Mouse (Mus musculus): Measurements from ENCODE around the gene 4430402I18Rik. TPM values are rescaled to one million over a fixed set of nuclear protein-coding genes. Genes with fewer than 3 reads are reported as not detected.

4430402I18Rik gene
- total RNA-seq, 1 experiment: 0.31 TPM

DNA sequence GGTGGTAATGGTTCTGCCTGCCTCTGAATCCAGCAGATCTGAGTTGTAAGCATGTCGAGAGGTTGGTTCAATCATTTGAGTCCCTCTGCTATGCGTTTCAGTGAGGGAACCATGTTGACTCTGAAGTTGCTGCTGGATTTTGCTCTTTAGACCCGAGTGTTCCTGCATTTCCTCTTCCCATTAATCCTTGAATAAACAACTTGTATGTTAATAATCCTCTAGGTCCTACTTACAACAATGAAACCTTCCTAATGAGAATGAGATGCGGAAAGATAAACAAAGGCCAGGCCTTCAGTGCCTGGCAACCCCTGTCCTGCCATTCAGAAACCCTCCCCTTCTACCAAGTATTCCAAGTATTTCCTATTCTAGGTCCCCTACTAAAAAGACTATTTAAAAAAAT lies 51.1 kb downstream of the 4430402I18Rik start:
- in situ Hi-C loops (cut with MboI; ENCODE audit: low sequenced_read_pairs in 2 of 2, unreplicated experiment in 2 of 2): no loop called here
- Histone ChIP-seq H3K9ac (ENCODE audit: insufficient read depth, low read depth, low read length, poor library complexity, severe bottlenecking) (no peak overlapping the region), H3K27ac (ENCODE audit: insufficient read depth, low read depth, low read length, poor library complexity, severe bottlenecking) (no peak overlapping the region), H3K4me1 (ENCODE audit: control insufficient read depth in 2 of 2, insufficient read depth in 2 of 2, low read length in 2 of 2, poor library complexity in 1 of 2) (no peaks in the 10 kb centered on the region), H3K9me3 (ENCODE audit: control insufficient read depth, insufficient read depth, low read depth, low read length) (no peaks in the 10 kb centered on the region), H3K4me3 (ENCODE audit: insufficient read depth in 1 of 2, low read depth in 1 of 2, low read length in 2 of 2, poor library complexity in 1 of 2, severe bottlenecking in 1 of 2) (no peak overlapping the region), H3K36me3 (ENCODE audit: control insufficient read depth, insufficient read depth, low read length, poor library complexity, severe bottlenecking) (no peaks in the 10 kb centered on the region)
- no peak for TF ChIP-seq CHD2 (IDR thresholded peaks at IDR 0.05; ENCODE audit: low read depth, low read length)
- no peak for TF ChIP-seq ZNF384 (IDR thresholded peaks at IDR 0.05; ENCODE audit: low read depth, low read length)
- TF ChIP-seq HCFC1 (IDR thresholded peaks at IDR 0.05; ENCODE audit: borderline replicate concordance, insufficient read depth, low read length): no peak
- no peak for TF ChIP-seq MAFK (IDR thresholded peaks at IDR 0.05; ENCODE audit: insufficient read depth, low read depth, low read length)
- TF ChIP-seq ZC3H11A (IDR thresholded peaks at IDR 0.05; ENCODE audit: borderline replicate concordance, low read depth, low read length): no peak
- no peak for DNase-seq (ENCODE audit: low read depth, low spot score)

DNA sequence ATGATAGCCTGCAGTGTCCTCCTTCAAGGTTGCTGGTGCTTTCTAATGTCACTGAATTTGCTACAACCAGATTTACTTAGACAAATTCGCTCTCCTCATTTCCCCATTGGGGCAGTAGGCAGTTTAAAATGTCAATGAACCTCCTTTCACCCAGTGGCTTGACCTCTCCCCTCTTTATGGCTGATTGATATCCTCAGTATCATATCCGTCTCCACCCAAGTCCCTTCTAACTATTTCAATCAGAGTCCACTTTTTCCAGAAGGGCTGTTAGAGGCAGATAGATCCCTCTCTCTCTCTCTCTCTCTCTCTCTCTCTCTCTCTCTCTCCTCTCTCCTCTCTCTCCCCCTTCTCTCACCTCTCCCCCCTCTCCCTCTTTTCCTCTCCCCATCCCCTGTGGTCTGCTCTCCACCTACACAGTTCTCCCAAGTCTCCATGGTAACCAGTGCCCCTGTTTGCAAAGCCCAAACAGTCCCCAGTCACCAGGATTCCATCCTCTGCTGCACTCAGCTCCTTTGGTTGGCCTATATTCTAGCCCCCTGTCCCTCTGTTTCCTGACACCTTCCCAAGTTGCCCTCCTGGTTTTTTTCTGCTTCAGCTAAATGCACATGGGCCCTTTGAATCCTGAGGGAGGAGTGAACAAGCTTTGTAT lies 51.9 kb downstream of the 4430402I18Rik start:
- Histone ChIP-seq H3K9ac (ENCODE audit: insufficient read depth, low read depth, low read length, poor library complexity, severe bottlenecking) (no peak overlapping the region), H3K9me3 (ENCODE audit: control insufficient read depth, insufficient read depth, low read depth, low read length) (no peaks in the 10 kb centered on the region), H3K4me3 (ENCODE audit: insufficient read depth in 1 of 2, low read depth in 1 of 2, low read length in 2 of 2, poor library complexity in 1 of 2, severe bottlenecking in 1 of 2) (no peak overlapping the region), H3K27ac (ENCODE audit: insufficient read depth, low read depth, low read length, poor library complexity, severe bottlenecking) (no peak overlapping the region), H3K4me1 (ENCODE audit: control insufficient read depth in 2 of 2, insufficient read depth in 2 of 2, low read length in 2 of 2, poor library complexity in 1 of 2) (no peaks in the 10 kb centered on the region), H3K36me3 (ENCODE audit: control insufficient read depth, insufficient read depth, low read length, poor library complexity, severe bottlenecking) (no peaks in the 10 kb centered on the region)
- DNase-seq (ENCODE audit: low read depth, low spot score): no peak
- TF ChIP-seq CHD2 (IDR thresholded peaks at IDR 0.05; ENCODE audit: low read depth, low read length): no peak
- no peak for TF ChIP-seq ZC3H11A (IDR thresholded peaks at IDR 0.05; ENCODE audit: borderline replicate concordance, low read depth, low read length)
- TF ChIP-seq ZNF384 (IDR thresholded peaks at IDR 0.05; ENCODE audit: low read depth, low read length): no peak
- no peak for TF ChIP-seq HCFC1 (IDR thresholded peaks at IDR 0.05; ENCODE audit: borderline replicate concordance, insufficient read depth, low read length)
- TF ChIP-seq MAFK (IDR thresholded peaks at IDR 0.05; ENCODE audit: insufficient read depth, low read depth, low read length): no peak
- in situ Hi-C loops (cut with MboI; ENCODE audit: low sequenced_read_pairs in 2 of 2, unreplicated experiment in 2 of 2): no loop called here

DNA sequence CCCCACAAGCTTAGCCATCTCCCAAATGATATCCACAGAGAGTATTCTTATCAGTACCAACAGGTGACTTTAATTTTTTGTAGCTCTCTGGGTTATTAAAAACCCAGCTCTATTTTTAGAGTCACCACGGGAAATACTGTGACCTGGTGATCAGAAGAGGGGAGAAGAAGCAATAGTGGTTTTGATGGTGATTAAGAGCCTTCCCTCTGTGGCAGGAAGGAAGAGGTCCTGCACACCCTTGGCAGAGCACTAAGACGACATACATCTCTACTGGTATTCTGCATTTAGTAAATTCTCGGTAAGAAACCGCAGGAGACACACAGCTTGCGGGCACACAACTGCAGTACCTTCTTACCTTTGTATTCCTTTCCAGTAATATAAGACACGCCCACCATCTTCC lies 53.0 kb downstream of the 4430402I18Rik start:
- no peak overlapping the region for H3K27ac ChIP-seq (ENCODE audit: insufficient read depth, low read depth, low read length, poor library complexity, severe bottlenecking)
- TF ChIP-seq CHD2 (IDR thresholded peaks at IDR 0.05; ENCODE audit: low read depth, low read length) (no peak), HCFC1 (IDR thresholded peaks at IDR 0.05; ENCODE audit: borderline replicate concordance, insufficient read depth, low read length) (no peak), MAFK (IDR thresholded peaks at IDR 0.05; ENCODE audit: insufficient read depth, low read depth, low read length) (no peak)
- no peak for DNase-seq (ENCODE audit: low read depth, low spot score)
- H3K4me1 ChIP-seq (ENCODE audit: control insufficient read depth in 2 of 2, insufficient read depth in 2 of 2, low read length in 2 of 2, poor library complexity in 1 of 2): no peaks in the 10 kb centered on the region
- H3K9ac ChIP-seq (ENCODE audit: insufficient read depth, low read depth, low read length, poor library complexity, severe bottlenecking): no peak overlapping the region
- no peak overlapping the region for H3K4me3 ChIP-seq (ENCODE audit: insufficient read depth in 1 of 2, low read depth in 1 of 2, low read length in 2 of 2, poor library complexity in 1 of 2, severe bottlenecking in 1 of 2)
- in situ Hi-C loops (cut with MboI; ENCODE audit: low sequenced_read_pairs in 2 of 2, unreplicated experiment in 2 of 2): no loop called here
- H3K9me3 ChIP-seq (ENCODE audit: control insufficient read depth, insufficient read depth, low read depth, low read length): no peaks in the 10 kb centered on the region
- H3K36me3 ChIP-seq (ENCODE audit: control insufficient read depth, insufficient read depth, low read length, poor library complexity, severe bottlenecking): no peaks in the 10 kb centered on the region

DNA sequence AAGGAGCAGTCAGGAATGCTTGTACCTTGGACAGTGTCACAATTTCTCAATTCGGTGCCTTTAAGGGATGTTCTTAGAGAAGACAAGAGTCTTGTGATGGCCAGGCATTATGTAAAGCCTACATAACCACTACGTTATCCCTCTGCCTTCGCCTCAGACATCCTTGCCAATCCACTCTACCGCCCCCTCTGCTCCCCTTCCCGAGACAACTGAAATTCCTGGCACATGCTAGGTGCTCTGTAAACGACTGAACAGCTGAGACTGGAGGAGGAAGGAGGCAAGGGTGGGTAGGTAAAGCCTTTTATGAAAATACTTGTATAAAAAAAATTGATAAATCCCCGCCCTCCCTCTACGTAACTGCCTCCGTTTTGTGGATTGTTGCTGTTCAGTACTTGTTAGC lies 58.9 kb downstream of the 4430402I18Rik start:
- no peaks in the 10 kb centered on the region for H3K4me1 ChIP-seq (ENCODE audit: control insufficient read depth in 2 of 2, insufficient read depth in 2 of 2, low read length in 2 of 2, poor library complexity in 1 of 2)
- in situ Hi-C loops (cut with MboI; ENCODE audit: low sequenced_read_pairs in 2 of 2, unreplicated experiment in 2 of 2): no loop called here
- no peaks in the 10 kb centered on the region for H3K9me3 ChIP-seq (ENCODE audit: control insufficient read depth, insufficient read depth, low read depth, low read length)
- DNase-seq (ENCODE audit: low read depth, low spot score): no peak
- H3K36me3 ChIP-seq (ENCODE audit: control insufficient read depth, insufficient read depth, low read length, poor library complexity, severe bottlenecking): no peaks in the 10 kb centered on the region
- no peak overlapping the region for H3K9ac ChIP-seq (ENCODE audit: insufficient read depth, low read depth, low read length, poor library complexity, severe bottlenecking)
- H3K4me3 ChIP-seq (ENCODE audit: insufficient read depth in 1 of 2, low read depth in 1 of 2, low read length in 2 of 2, poor library complexity in 1 of 2, severe bottlenecking in 1 of 2): no peak overlapping the region
- no peak for TF ChIP-seq HCFC1 (IDR thresholded peaks at IDR 0.05; ENCODE audit: borderline replicate concordance, insufficient read depth, low read length)
- H3K27ac ChIP-seq (ENCODE audit: insufficient read depth, low read depth, low read length, poor library complexity, severe bottlenecking): no peak overlapping the region

DNA sequence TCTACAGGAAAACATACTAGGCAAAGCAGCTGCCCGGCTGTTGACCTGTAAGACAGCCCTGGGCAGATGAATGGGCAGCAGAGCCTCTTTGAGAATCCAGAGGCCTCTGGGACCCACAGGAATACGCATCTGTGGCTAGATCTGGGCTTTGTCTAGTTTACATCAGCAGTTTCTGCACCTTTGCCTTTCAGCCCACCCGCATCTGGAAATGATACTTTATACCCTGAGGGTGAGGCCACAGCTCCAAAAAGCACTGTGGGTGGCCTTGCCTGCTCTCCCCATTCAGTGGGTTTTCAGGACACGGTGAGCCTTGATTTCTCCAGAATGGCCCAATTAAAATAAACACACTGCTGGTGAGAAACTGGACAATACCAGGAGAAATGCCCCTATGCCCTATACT lies 59.4 kb downstream of the 4430402I18Rik start:
- Histone ChIP-seq H3K4me1 (ENCODE audit: control insufficient read depth in 2 of 2, insufficient read depth in 2 of 2, low read length in 2 of 2, poor library complexity in 1 of 2) (no peaks in the 10 kb centered on the region), H3K27ac (ENCODE audit: insufficient read depth, low read depth, low read length, poor library complexity, severe bottlenecking) (no peak overlapping the region), H3K36me3 (ENCODE audit: control insufficient read depth, insufficient read depth, low read length, poor library complexity, severe bottlenecking) (no peaks in the 10 kb centered on the region), H3K9me3 (ENCODE audit: control insufficient read depth, insufficient read depth, low read depth, low read length) (no peaks in the 10 kb centered on the region), H3K9ac (ENCODE audit: insufficient read depth, low read depth, low read length, poor library complexity, severe bottlenecking) (no peak overlapping the region), H3K4me3 (ENCODE audit: insufficient read depth in 1 of 2, low read depth in 1 of 2, low read length in 2 of 2, poor library complexity in 1 of 2, severe bottlenecking in 1 of 2) (no peak overlapping the region)
- TF ChIP-seq ZNF384 (IDR thresholded peaks at IDR 0.05; ENCODE audit: low read depth, low read length) (no peak), ZC3H11A (IDR thresholded peaks at IDR 0.05; ENCODE audit: borderline replicate concordance, low read depth, low read length) (no peak), MAFK (IDR thresholded peaks at IDR 0.05; ENCODE audit: insufficient read depth, low read depth, low read length) (no peak), HCFC1 (IDR thresholded peaks at IDR 0.05; ENCODE audit: borderline replicate concordance, insufficient read depth, low read length) (no peak), CHD2 (IDR thresholded peaks at IDR 0.05; ENCODE audit: low read depth, low read length) (no peak)
- DNase-seq (ENCODE audit: low read depth, low spot score): no peak
- in situ Hi-C loops (cut with MboI; ENCODE audit: low sequenced_read_pairs in 2 of 2, unreplicated experiment in 2 of 2): no loop called here

Measured in ES-E14 (cell line).